Mouse (Mus musculus): ENCODE data around the gene Rgs3.

DNA sequence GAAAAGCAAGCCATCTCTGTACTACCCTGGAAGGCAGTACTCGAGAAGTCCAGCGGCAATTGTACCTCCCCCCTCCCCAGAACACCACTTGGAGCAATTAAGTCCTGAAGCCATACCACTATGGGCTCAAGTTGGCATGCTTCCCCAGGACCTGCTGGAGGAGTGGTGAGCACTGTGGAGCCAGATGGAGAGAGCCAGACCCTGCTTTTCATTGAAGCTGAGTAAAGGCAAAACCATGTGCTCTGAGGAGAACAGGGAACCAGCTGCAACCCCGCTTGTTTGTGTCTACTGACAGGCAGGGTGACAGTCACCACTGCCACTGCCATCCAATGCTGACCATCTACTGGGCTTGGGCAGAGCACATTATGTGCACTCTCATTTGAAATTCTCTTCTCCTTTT lies 17.8 kb upstream of the Rgs3 start:
- TF ChIP-seq POLR2A (IDR thresholded peaks at IDR 0.05; ENCODE audit: borderline replicate concordance, low read depth, low read length) (no peak), CTCF (IDR thresholded peaks at IDR 0.05; ENCODE audit: low read depth, low read length) (no peak)
